Mouse (Mus musculus) intestine, embryonic 16.5 days (tissue): ENCODE results near the gene Tpst1. TPM values are rescaled to one million over a fixed set of nuclear protein-coding genes. Genes with fewer than 3 reads are reported as not detected.

Experiments used
- ATAC-seq: fragments of 200-750 bp; cut with Nextera tagmentation; 2 replicates; pipeline ENCODE4 v1.8.0; 2017; ENCODE audit warnings: moderate TSS enrichment, moderate library complexity
- H3K27ac ChIP-seq: fragments of 300-500 bp; sonication (generic); 2 replicates; pipeline ENCODE4 v1.5.1; 2014; ENCODE audit warnings: mild to moderate bottlenecking, low read length
- H3K27me3 ChIP-seq: fragments of 300-500 bp; sonication (generic); replicated peaks from 2 replicates; pipeline ENCODE4 v1.6.1; 2014; ENCODE audit warnings: low read length, control low read depth, mixed read lengths; ENCODE audit not compliant: control insufficient read depth, insufficient read depth
- H3K36me3 ChIP-seq: fragments of 300-500 bp; sonication (generic); 2 replicates; pipeline ENCODE4 v1.6.1; 2014; ENCODE audit warnings: low read length, control low read depth; ENCODE audit not compliant: control insufficient read depth, insufficient read depth
- H3K4me1 ChIP-seq: fragments of 300-500 bp; sonication (generic); 2 replicates; pipeline ENCODE4 v1.6.1; 2014; ENCODE audit warnings: low read length, control low read depth, mixed read lengths; ENCODE audit not compliant: control insufficient read depth, insufficient read depth
- H3K4me2 ChIP-seq: fragments of 300-500 bp; sonication (generic); 2 replicates; pipeline ENCODE4 v1.6.1; 2014; ENCODE audit warnings: low read depth, low read length, control low read depth
- H3K4me3 ChIP-seq: fragments of 300-500 bp; sonication (generic); 2 replicates; pipeline ENCODE4 v1.5.1; 2014; ENCODE audit warnings: mild to moderate bottlenecking, low read length
- H3K9ac ChIP-seq: fragments of 300-500 bp; sonication (generic); 2 replicates; pipeline ENCODE4 v1.6.1; 2014; ENCODE audit warnings: low read depth, low read length
- H3K9me3 ChIP-seq: fragments of 300-500 bp; sonication (generic); 2 replicates; pipeline ENCODE4 v1.6.1; 2016; ENCODE audit warnings: low read length, control low read depth; ENCODE audit not compliant: control insufficient read depth
- WGBS: fragments of 180-500 bp; shearing (Covaris S2); extraction: QIAGEN DNeasy Blood & Tissue Kit; methylation state at CpG from one replicate; pipeline ENCODE4 v1.1.7; 2014; 5-methylcytosine and 5-hydroxymethylcytosine counted together
- polyA plus RNA-seq: library from polyadenylated mRNA; unstranded; fragments of >200 nt; fragmentation: Nextera tagmentation; extraction: Ambion mirVana; gene quantifications from 2 replicates; pipeline ENCODE4 v1.2.1, GENCODE M21; 2015

Gene Tpst1
- polyA plus RNA-seq, 1 experiment from 2014 or later: 51.7 TPM

DNA sequence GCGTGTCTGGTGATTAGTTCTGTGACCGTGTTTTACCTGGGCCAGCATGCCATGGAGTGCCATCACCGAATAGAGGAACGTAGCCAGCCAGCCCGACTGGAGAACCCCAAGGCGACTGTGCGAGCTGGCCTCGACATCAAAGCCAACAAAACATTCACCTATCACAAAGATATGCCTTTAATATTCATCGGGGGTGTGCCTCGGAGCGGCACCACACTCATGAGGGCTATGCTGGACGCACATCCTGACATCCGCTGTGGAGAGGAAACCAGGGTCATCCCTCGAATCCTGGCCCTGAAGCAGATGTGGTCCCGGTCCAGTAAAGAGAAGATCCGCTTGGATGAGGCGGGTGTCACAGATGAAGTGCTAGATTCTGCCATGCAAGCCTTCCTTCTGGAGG, 28.6 kb downstream of the Tpst1 start:
- Histone ChIP-seq H3K4me3 (no peak overlapping the region), H3K36me3 (no peaks in the 10 kb centered on the region), H3K27ac (no peak overlapping the region), H3K4me2 (no peak overlapping the region), H3K4me1 (0 out of 2 replicates have a peak, but pooled peaks cover 3% of the 10 kb centered on the region), H3K27me3 (no peaks in the 10 kb centered on the region), H3K9ac (no peak overlapping the region), H3K9me3 (no peaks in the 10 kb centered on the region)
- 97% methylated on average over 17 of the region's 17 CpGs for WGBS
- ATAC-seq: no peak

DNA sequence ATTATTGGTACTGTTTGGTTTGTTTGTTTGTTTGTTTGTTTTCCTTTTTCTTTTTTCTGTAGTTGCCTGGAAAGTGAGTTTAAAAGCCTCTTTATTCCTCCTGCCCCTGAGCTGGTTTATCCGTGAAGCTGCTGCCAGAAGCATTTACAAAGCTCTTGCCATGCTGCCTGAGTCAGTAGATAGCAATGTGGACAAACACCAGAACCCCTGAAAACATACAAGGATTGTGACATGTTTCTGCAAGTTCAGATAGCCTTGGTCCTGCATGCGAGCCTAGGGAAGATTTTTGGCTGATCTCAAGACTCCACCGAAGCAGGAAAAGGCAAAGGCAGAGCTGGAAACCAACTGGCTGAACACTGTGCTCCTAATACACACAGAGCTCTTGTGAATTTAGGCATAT, 36.2 kb downstream of the Tpst1 start:
- Histone ChIP-seq H3K36me3 (no peaks in the 10 kb centered on the region), H3K4me3 (no peak overlapping the region), H3K4me1 (no peaks in the 10 kb centered on the region), H3K4me2 (no peak overlapping the region), H3K9me3 (no peaks in the 10 kb centered on the region), H3K27ac (no peak overlapping the region), H3K9ac (no peak overlapping the region), H3K27me3 (no peaks in the 10 kb centered on the region)
- no peak for ATAC-seq
- whole genome bisulfite sequencing: 78% methylated on average over 3 of the region's 3 CpGs

DNA sequence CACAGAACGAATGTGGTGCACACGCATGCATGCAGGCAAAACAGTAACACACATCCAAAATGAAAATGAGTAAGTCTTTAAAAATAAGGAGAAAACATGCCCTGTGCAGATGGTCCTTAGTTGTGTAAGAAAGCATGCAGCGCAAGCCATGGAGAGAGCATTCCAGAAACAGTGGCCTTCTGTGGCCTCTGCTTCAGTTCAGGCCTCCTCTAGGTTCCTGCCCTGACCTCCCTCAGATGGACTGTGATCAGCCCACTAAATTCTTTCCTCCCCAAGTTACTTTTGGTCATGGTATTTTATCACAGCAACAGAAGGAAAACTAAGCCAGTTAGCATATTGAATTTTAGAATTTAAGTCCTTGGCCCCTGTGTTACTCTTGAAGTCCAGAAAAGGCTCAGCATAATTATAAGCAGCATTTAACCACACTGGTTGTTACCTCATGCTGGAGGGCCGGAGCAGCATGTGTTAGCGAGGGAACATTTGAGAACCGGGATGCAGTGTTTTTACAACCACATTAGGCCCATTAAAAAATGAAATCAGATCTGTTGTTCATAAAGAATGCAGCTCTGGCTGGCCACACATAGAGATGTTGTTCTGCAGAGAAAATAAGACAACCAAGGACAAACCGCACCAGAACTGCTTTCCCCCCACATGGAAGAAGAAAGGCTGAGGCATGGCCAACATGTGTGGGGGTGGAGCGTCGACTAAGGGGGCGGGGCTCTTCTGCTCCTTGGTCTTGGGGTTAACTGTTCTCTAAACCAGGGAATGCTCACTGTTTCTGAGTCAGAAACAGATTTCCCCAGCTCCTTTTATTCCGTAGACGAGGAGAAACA, 37.7 kb downstream of the Tpst1 start:
- Histone ChIP-seq H3K27me3 (no peaks in the 10 kb centered on the region), H3K27ac (no peak overlapping the region), H3K4me1 (no peaks in the 10 kb centered on the region), H3K9me3 (no peaks in the 10 kb centered on the region), H3K36me3 (no peaks in the 10 kb centered on the region; the same call in 1 of the 2 replicates), H3K9ac (no peak overlapping the region), H3K4me2 (no peak overlapping the region), H3K4me3 (no peak overlapping the region)
- ATAC-seq: no peak
- WGBS: 82% methylated on average over 12 of the region's 12 CpGs

DNA sequence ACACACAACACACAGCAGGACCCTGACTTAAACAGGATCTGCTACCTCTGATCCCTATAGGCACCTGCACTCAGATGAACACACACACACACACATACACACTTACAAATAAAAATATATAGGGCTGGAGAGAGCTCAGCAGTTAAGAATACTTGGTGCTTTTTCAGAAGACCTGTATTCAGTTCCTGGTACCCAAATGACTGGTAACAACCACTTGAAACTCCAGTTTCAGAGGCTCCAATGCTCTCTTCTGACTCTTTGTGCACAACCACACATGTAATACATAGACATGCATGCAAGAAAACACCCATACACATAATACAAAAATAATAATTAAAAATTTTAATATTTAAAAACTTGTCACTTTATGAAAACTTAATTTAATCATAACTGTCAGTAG, 39.5 kb downstream of the Tpst1 start:
- H3K9me3 ChIP-seq: no peaks in the 10 kb centered on the region
- H3K4me1 ChIP-seq: no peaks in the 10 kb centered on the region
- no peak overlapping the region for H3K4me3 ChIP-seq
- ATAC-seq: no peak
- no peak overlapping the region for H3K4me2 ChIP-seq
- H3K9ac ChIP-seq: no peak overlapping the region
- no peaks in the 10 kb centered on the region for H3K27me3 ChIP-seq
- no peaks in the 10 kb centered on the region; the same call in 1 of the 2 replicates for H3K36me3 ChIP-seq
- no peak overlapping the region for H3K27ac ChIP-seq

DNA sequence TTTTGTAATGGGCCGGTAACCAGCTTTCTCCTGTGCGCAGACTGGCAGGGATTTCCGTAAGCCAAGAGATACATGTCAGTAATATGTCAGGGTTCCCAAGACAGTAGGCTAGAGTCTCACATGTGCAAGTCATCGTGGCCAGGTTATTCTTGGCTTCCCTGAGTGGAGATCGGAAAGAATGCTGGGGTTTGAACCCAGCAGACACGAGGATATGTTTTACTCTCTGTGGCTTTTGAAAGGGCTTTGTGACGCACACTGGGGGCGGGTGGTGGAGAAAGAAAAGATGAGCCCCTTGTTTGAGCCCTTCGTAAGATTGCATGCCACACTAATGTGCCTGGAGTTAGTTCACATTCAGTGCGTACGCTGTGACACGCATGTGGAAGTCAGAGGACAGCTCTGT, 43.0 kb downstream of the Tpst1 start:
- Histone ChIP-seq H3K4me2 (no peak overlapping the region), H3K9me3 (no peaks in the 10 kb centered on the region), H3K36me3 (no peaks in the 10 kb centered on the region; the same call in 1 of the 2 replicates), H3K27me3 (no peaks in the 10 kb centered on the region), H3K27ac (no peak overlapping the region), H3K4me3 (no peak overlapping the region), H3K9ac (no peak overlapping the region), H3K4me1 (no peaks in the 10 kb centered on the region)
- 91% methylated on average over 12 of the region's 12 CpGs for WGBS
- no peak for ATAC-seq

DNA sequence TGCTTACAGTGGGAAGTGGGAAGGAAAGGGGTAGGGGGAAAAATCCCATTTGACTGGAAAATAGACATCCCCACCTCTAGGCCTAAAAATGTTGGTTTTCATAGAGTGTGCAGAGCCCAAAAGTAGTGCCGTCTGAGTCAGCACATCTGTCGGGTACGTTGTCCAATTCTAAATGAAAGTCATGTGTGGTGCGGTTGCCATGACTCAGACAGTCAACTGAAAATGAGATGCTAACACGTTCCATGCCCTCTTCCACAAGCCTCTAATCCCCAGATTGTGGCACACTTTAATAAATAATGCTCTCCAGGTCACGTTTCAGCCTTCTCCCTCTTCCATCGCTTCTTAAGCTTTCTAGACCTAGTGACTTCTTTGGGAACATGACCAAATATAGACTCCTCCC, 43.7 kb downstream of the Tpst1 start:
- no peak for ATAC-seq
- 88% methylated on average over 7 of the region's 7 CpGs for WGBS
- Histone ChIP-seq H3K9me3 (no peaks in the 10 kb centered on the region), H3K27ac (no peak overlapping the region), H3K4me2 (no peak overlapping the region), H3K27me3 (no peaks in the 10 kb centered on the region), H3K4me1 (no peaks in the 10 kb centered on the region), H3K36me3 (no peaks in the 10 kb centered on the region; the same call in 1 of the 2 replicates), H3K4me3 (no peak overlapping the region), H3K9ac (no peak overlapping the region)

DNA sequence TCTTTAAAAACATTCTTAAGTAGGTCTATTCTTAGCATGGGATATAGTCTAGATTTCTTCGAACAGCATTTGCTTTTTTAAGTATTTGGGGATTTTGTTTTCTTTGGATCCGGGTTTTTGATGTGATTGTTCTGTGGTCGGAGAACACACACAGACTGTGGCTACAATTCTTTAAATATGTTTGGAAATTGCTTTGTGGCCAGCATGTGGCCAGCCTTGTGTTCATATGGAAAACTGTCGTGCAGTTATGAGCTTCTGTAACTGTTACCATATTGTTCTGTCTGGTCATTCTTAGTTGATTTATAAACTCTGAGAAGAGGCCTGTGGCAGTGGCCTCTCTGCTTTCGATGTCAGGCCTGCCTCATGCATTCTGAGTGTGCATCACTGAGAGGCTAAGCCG, 44.8 kb downstream of the Tpst1 start:
- no peak overlapping the region for H3K27ac ChIP-seq

DNA sequence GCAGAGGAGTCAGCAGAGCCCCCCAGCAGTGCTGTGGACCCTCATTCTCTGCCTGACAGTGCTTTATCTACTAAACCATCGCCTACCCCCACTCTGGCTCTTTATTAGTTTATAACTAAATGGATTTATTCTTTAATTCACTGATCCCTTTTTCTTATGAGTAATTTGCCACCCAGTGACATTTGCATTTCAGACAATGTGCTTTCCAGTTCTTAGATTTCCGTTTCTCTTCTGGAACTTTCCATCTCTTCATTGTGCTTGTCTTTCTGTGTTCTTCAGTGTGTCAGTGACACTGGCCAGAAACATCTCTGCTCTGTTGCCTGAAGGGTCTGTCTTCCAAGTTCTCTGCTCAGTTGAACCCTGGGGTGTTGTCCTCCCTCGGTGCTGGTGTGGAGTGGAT, 46.1 kb downstream of the Tpst1 start:
- ATAC-seq: no peak
- Histone ChIP-seq H3K4me2 (no peak overlapping the region), H3K9ac (no peak overlapping the region), H3K4me1 (no peaks in the 10 kb centered on the region), H3K27ac (peak overlapping the region; percentile 20; the same call in 1 of the 2 replicates), H3K4me3 (no peak overlapping the region), H3K36me3 (no peaks in the 10 kb centered on the region; the same call in 1 of the 2 replicates), H3K9me3 (no peaks in the 10 kb centered on the region), H3K27me3 (no peaks in the 10 kb centered on the region)
- WGBS: 67% methylated on average over 3 of the region's 3 CpGs

More for the DNA sequence above, 44.8 kb downstream of the Tpst1 start:
- H3K4me2 ChIP-seq: no peak overlapping the region
- H3K4me3 ChIP-seq: no peak overlapping the region
- H3K4me1 ChIP-seq: no peaks in the 10 kb centered on the region
- H3K27me3 ChIP-seq: no peaks in the 10 kb centered on the region
- no peak for ATAC-seq
- 68% methylated on average over 6 of the region's 6 CpGs for WGBS
- H3K9ac ChIP-seq: no peak overlapping the region
- H3K9me3 ChIP-seq: no peaks in the 10 kb centered on the region
- no peaks in the 10 kb centered on the region; the same call in 1 of the 2 replicates for H3K36me3 ChIP-seq

DNA sequence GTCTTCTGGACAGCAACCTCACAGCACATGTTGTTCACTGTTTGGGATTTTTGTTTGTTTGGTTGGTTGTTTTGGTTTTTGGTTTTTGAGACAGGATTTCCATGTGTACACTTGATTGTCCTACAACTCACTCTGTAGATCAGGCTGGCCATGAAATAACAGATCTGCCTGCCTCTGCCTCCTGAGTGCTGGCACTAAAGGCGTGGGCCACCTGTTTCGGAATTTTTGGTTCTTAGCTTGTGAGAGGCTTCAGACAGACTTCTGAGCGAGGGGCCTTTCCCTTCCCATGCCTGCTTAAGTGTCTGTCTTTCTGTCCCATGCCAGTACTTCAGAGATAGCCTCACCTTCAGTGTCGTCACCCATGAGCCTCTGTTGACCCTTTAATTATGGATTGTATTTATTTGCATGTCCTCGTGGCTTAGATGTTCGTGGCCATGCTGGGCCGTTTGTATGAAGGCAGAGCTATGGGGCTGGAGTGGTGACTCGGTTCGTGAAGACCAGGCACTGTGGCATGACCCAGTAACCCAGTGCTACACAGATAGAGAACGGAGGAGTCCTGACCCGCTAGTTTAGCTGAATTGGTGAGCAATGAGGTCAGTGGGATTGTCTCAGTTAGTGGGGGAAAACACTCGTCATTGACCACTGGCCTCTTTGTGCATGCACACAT, 47.1 kb downstream of the Tpst1 start:
- no peak overlapping the region for H3K9ac ChIP-seq
- H3K27ac ChIP-seq: no peak overlapping the region; the same call in 1 of the 2 replicates
- H3K9me3 ChIP-seq: no peaks in the 10 kb centered on the region
- ATAC-seq: no peak
- no peaks in the 10 kb centered on the region for H3K36me3 ChIP-seq
- H3K4me2 ChIP-seq: no peak overlapping the region
- H3K27me3 ChIP-seq: no peaks in the 10 kb centered on the region
- WGBS: 77% methylated on average over 12 of the region's 12 CpGs
- no peak overlapping the region for H3K4me3 ChIP-seq
- H3K4me1 ChIP-seq: no peaks in the 10 kb centered on the region
